Mouse (Mus musculus): Measurements from ENCODE around the gene Vpreb3.

Vpreb3 gene

GRCm38 (mm10) chr10:75975216-75975615, 32.4 kb downstream of the Vpreb3 start:
- peak; percentile 27 to 42 for DNase-seq

DNA sequence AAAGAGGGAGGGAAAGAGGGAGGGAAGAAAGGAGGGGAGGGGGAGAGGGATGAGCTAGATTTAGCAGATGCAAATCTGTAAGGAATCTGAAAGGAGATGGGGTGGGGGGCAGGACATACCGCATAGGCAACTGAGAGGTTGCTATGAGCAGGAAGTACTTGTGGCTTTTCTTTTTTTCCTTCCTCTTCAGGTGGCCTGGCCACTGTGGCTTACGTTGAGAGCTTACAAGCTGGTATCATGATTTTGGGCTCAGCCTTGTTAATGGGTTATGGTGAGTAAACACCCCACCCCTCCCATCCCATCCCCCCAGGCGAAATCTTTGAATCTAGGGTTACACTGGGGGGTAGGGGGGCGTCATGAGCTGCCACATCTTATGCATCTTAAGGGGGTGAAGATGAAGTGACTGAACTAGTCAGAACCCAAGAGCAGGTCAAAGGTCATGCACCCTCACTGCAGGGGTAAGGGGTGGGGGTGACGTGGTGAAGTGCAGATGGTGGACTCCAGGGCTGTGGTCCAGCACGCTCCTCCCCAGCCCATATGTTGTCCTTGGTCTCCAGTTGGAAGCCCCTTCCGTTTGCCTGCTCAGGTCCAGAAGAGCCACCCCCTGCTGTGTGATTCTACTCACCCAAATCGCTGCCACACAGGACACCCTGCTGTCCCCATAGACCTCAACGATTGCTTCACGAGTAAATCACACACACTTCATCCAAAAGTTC, 35.4 kb downstream of the Vpreb3 start:
- DNase-seq = no peak

DNA sequence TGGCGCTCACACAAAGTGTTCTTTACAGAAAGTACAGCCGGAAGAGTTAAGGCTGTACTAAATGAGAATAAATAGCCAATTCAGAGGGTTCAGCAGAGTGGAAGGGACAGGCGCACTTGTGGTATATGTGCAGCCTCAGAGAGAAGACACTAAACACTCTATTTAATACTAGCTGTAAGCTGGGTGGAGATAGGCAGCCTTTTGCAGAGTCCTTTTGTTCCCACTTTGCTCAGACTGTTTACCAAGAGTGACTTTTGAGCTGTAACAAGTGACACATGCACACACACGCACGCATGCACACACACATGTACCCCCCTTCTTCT, 35.9 kb downstream of the Vpreb3 start:
- no peak for DNase-seq

- no peak for DNase-seq
These were observed 36.6 kb downstream of the Vpreb3 start for GRCm38 (mm10) chr10:75979432-75979831.

DNA sequence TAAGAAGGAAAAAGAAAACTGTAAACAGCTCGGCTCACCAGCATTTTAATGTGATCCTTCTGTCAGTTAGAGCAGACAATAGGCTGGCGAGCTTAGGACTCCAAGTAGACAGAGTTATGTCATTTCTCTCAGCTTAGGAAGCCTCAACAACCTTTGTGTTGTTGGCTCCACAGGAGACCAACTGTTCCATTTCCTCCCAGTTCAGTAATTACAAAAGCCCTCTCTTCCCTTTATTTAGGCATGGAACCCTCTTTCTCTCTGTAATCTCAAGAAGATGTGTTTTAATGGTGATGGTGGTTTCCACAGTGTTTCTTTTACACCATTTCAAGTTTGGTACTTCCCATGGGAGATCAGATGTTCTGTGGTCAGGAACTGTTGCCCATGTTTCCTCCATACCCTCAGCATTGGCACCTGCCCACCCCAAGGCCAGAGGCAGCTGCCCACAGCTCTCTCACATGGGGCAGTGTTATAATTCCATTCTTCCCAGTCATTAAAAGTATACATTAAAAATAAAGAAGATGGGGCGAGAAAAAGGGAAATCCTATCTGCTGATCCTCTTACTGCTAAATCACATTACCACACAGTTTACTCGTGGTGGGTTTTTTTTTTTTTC, 47.7 kb downstream of the Vpreb3 start:
- DNase-seq = no peak

DNA sequence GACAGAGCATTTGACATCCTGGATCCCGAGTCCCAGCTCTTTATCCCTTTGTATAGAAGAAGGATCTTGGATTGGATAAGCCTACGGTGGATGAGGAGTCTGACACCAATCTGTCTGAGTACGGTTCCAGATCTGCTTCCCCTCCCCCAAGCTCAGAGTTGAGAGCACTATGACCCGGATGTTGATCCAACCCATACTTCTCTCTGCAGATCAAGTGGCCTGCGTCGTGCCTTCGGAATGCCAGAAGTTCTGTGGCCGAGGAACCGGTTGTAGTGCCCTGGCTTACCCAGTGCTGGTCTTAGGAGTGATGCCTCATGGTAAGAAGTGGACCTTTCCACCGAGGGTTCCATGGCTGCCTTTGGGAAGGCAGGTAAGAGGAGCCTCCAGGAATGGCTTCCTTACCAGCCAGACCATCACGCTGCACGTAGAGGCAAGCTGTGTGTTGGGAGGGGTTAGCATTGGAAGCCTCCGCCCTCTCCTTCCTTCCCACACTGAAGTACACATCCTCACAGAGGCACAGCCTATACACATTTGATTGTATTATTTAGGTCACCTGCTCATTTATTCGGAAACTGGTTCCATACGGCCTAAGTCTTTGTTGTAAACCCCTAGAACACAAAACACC, 50.9 kb downstream of the Vpreb3 start:
- peak in 1 of 2 experiments; percentile 20 for DNase-seq

- peak; percentile 47 to 66 for DNase-seq
These were observed 51.8 kb downstream of the Vpreb3 start for GRCm38 (mm10) chr10:75994531-75995210.

GRCm38 (mm10) chr10:75995463-75995862, 52.6 kb downstream of the Vpreb3 start:
- peak; percentile 53 to 62 for DNase-seq

DNA sequence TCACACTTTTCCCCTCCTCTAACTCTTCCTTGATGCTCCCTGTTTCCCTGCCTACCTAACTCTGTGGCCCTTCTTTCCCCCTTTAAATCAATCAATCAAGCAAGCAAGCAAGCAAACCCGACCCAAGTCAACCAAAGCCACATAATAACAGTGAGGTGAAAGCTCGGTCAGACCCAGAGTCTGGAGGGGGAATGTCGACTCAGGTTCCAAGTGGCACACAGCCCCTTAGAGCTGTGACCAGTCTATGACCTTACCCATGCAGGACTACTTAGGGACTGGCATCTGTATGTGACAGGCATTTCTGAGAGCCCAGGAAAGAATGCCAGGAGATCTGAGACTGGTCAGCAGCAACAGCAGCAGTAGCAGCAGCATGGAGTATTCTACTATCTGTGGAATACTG, 53.5 kb downstream of the Vpreb3 start:
- no peak for DNase-seq

Measured in cerebellum, adult 18-20 months (tissue).